Mouse (Mus musculus) forebrain, embryonic 14.5 days (tissue): Measurements from ENCODE around the gene Gm20855. TPM values are rescaled to one million over a fixed set of nuclear protein-coding genes. Genes with fewer than 3 reads are reported as not detected.
"Not testable (repeated sequence)": the region's sequence is repeated elsewhere in the genome, so short reads cannot be mapped to it uniquely, and the experiment has no call there.

Source experiments
- ATAC-seq: fragments of 200-750 bp; cut with Nextera tagmentation; 2 replicates; pipeline ENCODE4 v1.8.0; 2017; ENCODE audit warnings: mild to moderate bottlenecking, moderate library complexity
- DNase-seq: peaks from one replicate; pipeline ENCODE4 v3.0.0-alpha.2; 2015; ENCODE audit warnings: low spot score
- H3K27ac ChIP-seq: fragments of 300-500 bp; sonication (generic); 2 replicates; pipeline ENCODE4 v1.5.1; 2014; ENCODE audit warnings: low read depth, mild to moderate bottlenecking, control low read depth, low read length, moderate library complexity
- H3K27me3 ChIP-seq: fragments of 300-500 bp; sonication (generic); replicated peaks from 2 replicates; pipeline ENCODE4 v1.6.1; 2014; ENCODE audit warnings: low read length, control low read depth, mixed read lengths; ENCODE audit not compliant: control insufficient read depth, insufficient read depth
- H3K36me3 ChIP-seq: fragments of 300-500 bp; sonication (generic); 2 replicates; pipeline ENCODE4 v1.6.1; 2014; ENCODE audit warnings: low read length, control low read depth; ENCODE audit not compliant: control insufficient read depth, insufficient read depth
- H3K4me1 ChIP-seq: fragments of 300-500 bp; sonication (generic); 2 replicates; pipeline ENCODE4 v1.6.1; 2014; ENCODE audit warnings: antibody characterized with exemption, low read length, control low read depth; ENCODE audit not compliant: control insufficient read depth, insufficient read depth
- H3K4me2 ChIP-seq: fragments of 300-500 bp; sonication (generic); 2 replicates; pipeline ENCODE4 v1.6.1; 2014; ENCODE audit warnings: mild to moderate bottlenecking, control low read depth, low read length
- H3K4me3 ChIP-seq: fragments of 300-500 bp; sonication (generic); 2 replicates; pipeline ENCODE4 v1.5.1; 2014; ENCODE audit warnings: low read depth, low read length, control low read depth
- H3K9ac ChIP-seq: fragments of 300-500 bp; sonication (generic); 2 replicates; pipeline ENCODE4 v1.6.1; 2014; ENCODE audit warnings: mild to moderate bottlenecking, low read length, control low read depth, moderate library complexity
- H3K9me3 ChIP-seq: fragments of 300-500 bp; sonication (generic); replicated peaks from 2 replicates; pipeline ENCODE4 v1.6.1; 2016; ENCODE audit warnings: low read length, control low read depth, mixed read lengths; ENCODE audit not compliant: control insufficient read depth
- WGBS: fragments of 180-500 bp; shearing (Covaris S2); extraction: QIAGEN DNeasy Blood & Tissue Kit; methylation state at CpG from one replicate; pipeline ENCODE4 v1.1.7; 2014; 5-methylcytosine and 5-hydroxymethylcytosine counted together
- polyA plus RNA-seq: library from polyadenylated mRNA; unstranded; fragments of >200 nt; fragmentation: Nextera tagmentation; extraction: Ambion mirVana; gene quantifications from 2 replicates; pipeline ENCODE4 v1.2.1, GENCODE M21; 2014

Gm20855 gene
- polyA plus RNA-seq: not detected in 2 replicates

GRCm38 (mm10) chrY:35131733-35132132 is at the start of gene Gm20855:
Gene Gm20855, minus strand, starts transcription at chrY:35131833.
- H3K9ac ChIP-seq, H3K4me3 ChIP-seq, H3K27ac ChIP-seq, H3K4me1 ChIP-seq, H3K27me3 ChIP-seq, H3K4me2 ChIP-seq, DNase-seq, ATAC-seq, H3K9me3 ChIP-seq, H3K36me3 ChIP-seq: not testable (repeated sequence)
- WGBS: no CpG with 5 or more reads among the region's 6 CpGs
